Mouse (Mus musculus) thymus, postnatal 4 days (tissue): ENCODE results near the gene Rtn4rl1.
A peak's percentile ranks its signal among the peaks of the same experiment; 100 is the strongest.

Source experiments
- DNase-seq: peaks from one replicate; pipeline ENCODE4 v3.0.0; 2021

Gene Rtn4rl1

GRCm38 (mm10) chr11:75214081-75214950 is 20.7 kb downstream of the Rtn4rl1 start:
- DNase-seq = no peak

DNA sequence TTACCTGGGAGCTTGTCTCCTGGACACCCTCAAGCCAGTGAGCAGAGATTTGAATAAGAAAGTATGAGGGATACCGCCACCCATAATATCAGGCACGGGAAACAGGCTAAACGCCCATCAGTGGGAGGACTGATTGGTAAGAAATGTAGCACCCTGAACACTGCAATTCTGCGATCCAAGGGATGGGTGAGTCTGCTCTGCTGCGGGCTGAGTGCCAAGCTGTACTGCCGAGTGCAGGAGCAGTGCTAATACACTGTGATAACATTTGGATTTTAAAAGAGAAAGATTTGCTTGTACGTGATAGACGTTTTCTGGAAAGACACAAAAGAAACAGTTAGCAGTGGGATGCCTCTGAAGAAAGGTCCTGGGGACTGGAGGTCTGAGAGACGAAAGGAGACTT is 26.5 kb downstream of the Rtn4rl1 start:
- DNase-seq = no peak

DNA sequence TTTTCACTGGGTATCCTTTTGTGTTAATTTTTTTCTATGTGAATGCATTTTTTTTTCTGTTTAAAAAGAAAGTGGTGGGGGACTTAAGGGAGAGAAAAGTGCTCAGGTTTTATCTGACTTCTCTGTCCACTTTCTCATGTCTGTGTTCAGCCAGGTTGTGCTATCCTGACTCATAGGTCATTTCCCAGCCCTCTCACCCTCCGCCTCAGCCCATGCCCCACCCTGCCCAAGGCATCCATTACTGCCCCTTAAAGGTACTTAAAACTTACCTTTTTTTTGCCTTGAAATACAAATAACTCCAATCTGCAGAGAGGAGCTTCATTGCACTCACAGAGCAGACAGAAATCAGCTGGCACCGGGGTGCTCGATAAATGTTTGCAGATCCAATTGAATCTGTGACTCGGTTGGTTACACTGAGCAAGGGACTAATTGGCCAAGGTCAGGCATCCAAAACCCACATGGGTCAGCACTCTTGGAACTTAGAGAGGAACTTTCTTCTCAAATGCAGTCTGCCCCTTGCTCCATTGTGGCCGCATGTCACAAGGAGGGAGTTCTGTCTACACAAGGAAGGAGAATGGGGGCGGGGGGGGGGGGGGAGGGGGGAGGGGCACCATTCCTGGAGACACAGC is 27.0 kb downstream of the Rtn4rl1 start:
- DNase-seq = no peak

- DNase-seq = no peak
These were observed 30.5 kb downstream of the Rtn4rl1 start for GRCm38 (mm10) chr11:75224062-75224461.

DNA sequence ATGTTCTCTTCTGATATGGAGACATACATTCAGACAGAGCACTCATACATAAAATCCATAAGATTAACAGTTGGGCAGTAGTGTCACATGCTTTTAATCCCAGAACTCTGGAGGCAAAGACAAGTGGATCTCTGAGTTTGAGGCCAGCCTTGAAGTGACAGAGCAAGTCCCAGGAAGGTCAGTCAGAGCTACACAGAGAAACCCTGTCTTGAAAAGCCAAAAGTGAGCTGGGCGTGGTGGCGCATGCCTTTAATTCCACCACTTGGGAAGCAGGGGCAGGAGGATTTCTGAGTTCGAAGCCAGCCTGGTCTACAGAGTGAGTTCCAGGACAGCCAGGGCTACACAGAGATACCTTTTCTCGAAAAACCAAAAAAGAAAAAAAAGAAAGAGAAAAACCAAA is 31.3 kb downstream of the Rtn4rl1 start:
- no peak for DNase-seq

DNA sequence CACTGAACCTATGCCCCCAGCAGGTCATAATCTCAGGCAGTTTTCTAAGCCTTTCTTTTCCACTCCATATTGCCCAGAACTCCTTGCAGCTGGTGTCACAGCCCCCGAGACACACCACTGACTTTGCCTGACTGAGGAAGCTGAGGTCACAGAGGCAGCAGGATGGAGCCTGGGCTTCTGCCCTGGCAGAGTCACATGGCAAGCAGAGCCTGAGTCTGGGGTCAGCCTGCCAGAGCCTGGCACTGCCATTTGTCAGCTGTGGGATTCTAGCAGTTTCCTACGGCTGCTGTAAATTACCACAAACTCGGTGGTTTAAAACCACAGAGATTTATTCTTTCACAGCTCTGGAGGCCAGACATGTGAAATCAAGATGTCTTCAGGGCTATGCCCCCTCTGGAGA is 34.0 kb downstream of the Rtn4rl1 start:
- no peak for DNase-seq

GRCm38 (mm10) chr11:75229289-75229688 is 35.7 kb downstream of the Rtn4rl1 start:
- no peak for DNase-seq

- no peak for DNase-seq
These were observed 36.7 kb downstream of the Rtn4rl1 start for GRCm38 (mm10) chr11:75230272-75230760.

DNA sequence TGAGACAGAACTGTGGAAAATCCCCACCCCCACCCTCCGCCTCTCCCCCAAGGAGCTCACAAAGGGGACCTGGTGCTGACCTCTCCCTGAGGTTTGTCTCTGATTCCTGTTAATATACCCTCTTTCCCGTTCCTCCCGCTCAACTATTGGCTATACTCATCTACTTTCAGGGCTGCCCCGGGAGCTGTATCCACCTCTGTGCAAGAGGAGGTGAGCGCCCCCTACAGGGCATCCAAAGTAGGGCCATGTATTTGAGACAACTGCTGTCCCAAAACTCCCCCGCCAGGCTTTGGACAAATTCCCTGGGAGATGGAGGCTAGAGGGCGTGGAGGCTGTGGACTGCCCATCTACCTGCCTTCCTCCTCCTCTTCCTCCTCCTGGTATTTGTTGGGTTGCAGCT is 38.2 kb downstream of the Rtn4rl1 start:
- peak; percentile 83 for DNase-seq

DNA sequence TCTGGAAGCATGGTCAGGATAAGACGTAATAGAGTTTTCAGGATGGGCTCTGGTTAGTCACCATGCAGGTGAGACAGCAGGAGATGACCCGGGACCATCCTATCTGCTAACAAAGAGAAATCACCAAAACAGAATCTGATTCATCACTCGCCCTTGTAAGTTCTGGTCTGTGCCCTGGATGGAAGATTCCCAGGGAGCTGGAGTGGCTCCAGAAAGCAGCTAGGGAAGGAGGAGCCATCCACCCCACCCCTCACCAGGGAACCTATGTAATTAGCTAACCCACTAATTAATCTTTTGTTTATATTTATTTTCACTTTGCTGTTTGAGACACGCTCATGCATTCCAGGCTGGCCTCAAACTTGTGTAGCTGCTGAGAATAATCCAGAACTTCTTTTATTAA is 38.9 kb downstream of the Rtn4rl1 start:
- DNase-seq = no peak

DNA sequence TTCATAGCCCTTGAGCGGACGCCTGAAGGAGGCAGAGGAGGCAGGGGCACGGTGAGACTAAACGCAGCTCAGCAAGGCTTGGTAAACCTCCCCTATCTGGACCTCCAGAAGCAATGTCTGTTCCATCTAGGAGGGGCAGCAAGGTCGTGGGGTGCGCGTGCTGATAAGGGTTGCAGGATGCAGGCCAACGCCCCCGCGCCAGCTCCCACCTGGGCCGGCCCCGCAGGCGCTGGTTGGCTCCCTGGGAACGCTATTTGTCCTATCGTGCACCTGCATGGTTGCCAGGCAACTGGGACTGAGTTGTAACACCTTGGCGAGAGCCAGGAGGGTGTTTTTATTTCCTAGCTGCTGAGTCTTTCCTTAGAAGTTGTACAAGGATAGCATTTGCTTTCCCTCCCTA is 41.2 kb downstream of the Rtn4rl1 start:
- no peak for DNase-seq

DNA sequence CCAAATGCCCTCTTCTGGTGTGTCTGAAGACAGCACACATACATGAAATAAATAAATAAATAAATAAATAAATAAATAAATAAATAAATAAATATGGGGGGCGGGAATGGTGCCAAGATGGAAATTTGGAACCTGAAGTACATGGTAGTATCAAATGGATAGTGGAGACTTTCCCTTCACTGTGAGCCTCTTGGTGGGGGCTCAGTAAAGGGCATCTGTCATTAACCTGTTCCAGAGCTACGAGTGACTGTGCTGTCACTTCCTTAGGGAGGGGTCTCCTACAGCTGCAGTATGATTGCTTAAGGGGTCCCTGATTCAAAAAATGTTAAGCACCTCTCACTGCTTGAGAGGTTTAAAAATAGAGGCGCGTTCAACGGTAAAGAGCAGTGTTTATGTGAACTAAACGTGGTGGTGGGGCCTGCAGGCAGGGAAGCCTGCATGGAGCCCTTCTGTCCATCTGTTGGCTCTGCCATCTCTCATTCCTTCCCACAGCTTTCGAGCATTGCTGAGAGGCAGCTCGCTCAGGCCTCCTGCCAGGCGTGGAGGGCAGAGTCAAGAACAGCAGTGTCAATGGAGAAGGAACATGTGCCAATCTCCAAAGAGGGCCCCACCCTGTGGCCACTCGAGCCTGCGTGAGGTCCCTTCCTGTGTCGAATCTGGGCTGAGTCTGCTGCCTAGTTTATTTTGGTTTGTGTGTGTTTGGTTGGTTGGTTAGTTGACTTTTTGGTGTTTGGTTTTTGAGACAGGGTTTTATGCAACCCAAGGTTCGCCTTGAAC is 46.8 kb downstream of the Rtn4rl1 start:
- DNase-seq = no peak

GRCm38 (mm10) chr11:75242710-75243255 is 49.2 kb downstream of the Rtn4rl1 start:
- DNase-seq = no peak

DNA sequence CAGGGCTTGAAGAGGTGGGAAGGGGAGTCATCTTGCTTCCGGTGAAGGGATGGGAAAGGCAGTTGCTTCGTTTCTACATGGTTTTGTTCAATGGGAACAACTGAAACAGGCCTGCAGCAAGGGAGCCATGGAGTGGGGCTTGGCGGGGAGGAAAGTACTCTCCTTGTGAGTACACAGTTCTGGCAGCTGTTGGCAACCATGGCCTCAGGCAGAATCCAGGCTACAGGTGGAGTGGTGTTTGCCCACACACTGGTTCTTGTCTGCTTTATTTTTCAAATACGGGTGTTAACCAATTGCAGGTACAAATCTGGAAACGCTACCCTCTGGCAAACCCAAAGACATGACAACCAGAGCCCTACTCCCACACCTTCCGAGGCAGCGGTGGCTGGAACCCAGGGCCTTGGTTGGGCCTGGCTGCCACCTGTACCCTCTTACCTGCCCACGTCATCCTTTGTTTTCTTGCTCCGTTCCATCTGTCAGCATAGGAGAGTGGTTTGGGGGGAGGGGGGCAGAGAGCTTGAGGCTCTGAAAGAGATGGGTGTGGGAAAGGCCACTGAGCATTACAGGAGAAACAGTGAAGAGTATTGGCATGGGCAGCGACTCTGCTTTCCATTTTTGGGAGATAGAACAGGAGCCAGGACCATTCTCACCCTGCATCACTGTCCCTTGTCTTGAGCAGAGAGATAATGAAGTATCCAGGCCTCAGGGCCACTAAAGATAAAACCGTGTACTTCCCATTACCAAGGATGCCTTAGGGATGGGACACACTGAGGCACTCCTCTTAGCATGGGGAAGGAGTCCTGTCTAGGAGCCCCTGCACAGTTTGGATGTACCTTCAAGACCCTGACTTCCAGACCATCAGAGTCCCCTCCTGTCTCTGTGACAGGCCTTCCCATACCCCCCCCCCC is 51.0 kb downstream of the Rtn4rl1 start:
- no peak for DNase-seq

GRCm38 (mm10) chr11:75245372-75246330 is 52.1 kb downstream of the Rtn4rl1 start:
- no peak for DNase-seq

- DNase-seq = no peak
These were observed 53.0 kb downstream of the Rtn4rl1 start for GRCm38 (mm10) chr11:75246589-75246988.

GRCm38 (mm10) chr11:75247137-75247730 is 53.7 kb downstream of the Rtn4rl1 start:
- DNase-seq = no peak

- no peak for DNase-seq
These were observed 56.0 kb downstream of the Rtn4rl1 start for GRCm38 (mm10) chr11:75249588-75249987.

DNA sequence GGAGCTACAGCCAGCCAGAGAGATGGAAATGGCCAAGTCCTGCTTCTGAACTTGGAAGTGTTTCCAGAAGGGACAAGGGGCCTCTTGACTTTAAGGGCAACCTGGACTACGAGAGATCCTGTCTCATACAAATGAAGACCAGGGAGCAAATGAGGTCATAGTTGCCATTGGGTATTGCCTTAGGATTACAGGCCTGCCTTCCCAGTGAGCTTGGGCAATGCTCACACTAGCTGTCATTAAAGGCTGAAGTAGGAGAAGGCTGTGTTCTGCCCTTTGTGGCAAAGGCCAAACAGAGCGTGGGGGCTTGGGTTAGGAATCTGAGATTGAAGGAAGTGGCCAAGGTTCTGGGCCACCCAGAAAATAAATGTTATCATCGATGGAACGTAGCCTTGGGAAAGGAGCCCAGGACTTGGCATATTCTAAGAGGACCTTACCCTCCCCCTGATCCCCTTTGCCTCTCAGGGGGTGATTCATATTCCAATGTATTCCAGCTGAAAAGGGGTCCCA is 57.5 kb downstream of the Rtn4rl1 start:
- DNase-seq = no peak

DNA sequence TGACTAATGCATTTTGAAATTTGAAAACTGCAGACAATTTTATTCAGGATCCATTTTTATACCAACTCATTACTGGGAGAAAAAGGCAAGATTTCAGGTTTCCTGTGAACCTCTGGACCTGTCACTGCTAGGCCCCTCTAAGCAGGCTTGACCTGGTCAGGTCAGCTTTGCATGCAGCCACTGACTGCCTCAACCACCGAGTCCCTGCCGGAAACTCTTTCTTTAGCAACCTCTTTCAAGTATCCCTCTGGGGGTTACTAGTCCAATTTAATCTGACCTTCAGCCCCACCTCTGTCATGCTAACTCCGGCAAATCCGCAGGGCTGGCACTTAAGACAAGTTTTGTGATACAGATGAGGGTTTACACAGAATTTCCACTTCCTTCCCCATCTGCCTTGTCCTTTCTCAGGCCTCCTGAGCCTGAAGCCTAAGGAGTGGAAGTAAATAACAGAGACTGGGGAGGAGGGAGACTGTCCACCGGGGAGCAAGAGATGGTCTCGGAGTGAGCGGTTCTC is 58.0 kb downstream of the Rtn4rl1 start:
- DNase-seq = no peak
